Comparison of ENCODE assay signal across 8 mouse cellular contexts in the genomic region with DNA sequence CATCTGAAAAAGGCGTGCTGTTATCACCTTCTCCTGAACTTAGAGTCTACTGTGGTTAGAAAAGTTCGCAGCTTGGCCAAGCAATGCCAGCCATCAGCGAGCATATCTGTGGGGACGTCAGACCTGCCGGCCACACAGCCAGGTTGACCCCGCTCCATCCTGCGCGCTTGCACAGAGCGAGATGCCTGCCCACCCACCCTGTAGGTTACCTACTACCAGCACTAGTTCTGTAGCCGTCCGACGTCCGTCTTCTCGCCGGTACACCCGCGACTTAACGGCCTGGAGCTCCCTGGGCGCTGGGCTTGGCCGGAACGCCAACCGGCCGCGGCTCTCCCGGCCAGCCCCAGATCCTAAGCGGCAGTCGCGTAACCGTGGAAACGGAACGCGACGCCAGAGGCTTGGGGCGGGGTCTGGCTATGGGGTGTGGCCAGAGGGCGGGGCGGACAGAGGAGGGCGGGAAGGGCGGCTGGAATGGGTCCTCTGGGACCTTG. TPM values are rescaled to one million over a fixed set of nuclear protein-coding genes. Genes with fewer than 3 reads are reported as not detected.
DNase-seq lines count a peak whose midpoint lies in the region; ATAC-seq and TF ChIP-seq lines count a peak whose summit lies in the region.

A gene (minus strand): TSS at position 356 of the 491 bp plus-strand sequence.

- no peaks in the 10 kb centered on the region for H3K4me1 ChIP-seq in embryonic fibroblast, embryonic 13.5 days (ENCODE audit: control insufficient read depth, insufficient read depth, low read length)
- peaks cover 2% of the 10 kb centered on the region; the same call in 1 of the 2 replicates for H3K4me1 ChIP-seq in heart, embryonic 16.5 days (ENCODE audit: control insufficient read depth, insufficient read depth, low read length)
- H3K4me1 ChIP-seq in lung, adult 2 months (ENCODE audit: control insufficient read depth, insufficient read depth, low read length): peaks cover 3% of the 10 kb centered on the region; the same call in 1 of the 2 replicates

- peak within 1 kb of the TSS; percentile 42 for H3K4me3 ChIP-seq in embryonic fibroblast, embryonic 13.5 days (ENCODE audit: insufficient read depth, low read length)
- H3K4me3 ChIP-seq in heart, embryonic 16.5 days (ENCODE audit: low read length): peak within 1 kb of the TSS; percentile 65
- H3K4me3 ChIP-seq in lung, adult 2 months (replicated peaks; ENCODE audit: extremely low read depth, low read depth, low read length): peak within 1 kb of the TSS; percentile 63

- peak; percentile 92 for ATAC-seq in heart, embryonic 16.5 days (replicated peaks; ENCODE audit: extremely low read depth, insufficient read depth, low FRiP score)

- no peak for TF ChIP-seq POLR2A in embryonic fibroblast, embryonic 13.5 days (IDR thresholded peaks at IDR 0.05; ENCODE audit: low read depth, low read length)
- TF ChIP-seq POLR2A in lung, adult 2 months (IDR thresholded peaks at IDR 0.05; ENCODE audit: borderline replicate concordance, extremely low read depth, low read depth, low read length): no peak

- TF ChIP-seq CTCF in embryonic fibroblast, embryonic 13.5 days (IDR thresholded peaks at IDR 0.05; ENCODE audit: borderline replicate concordance, insufficient read depth, low read length): no peak
- no peak for TF ChIP-seq CTCF in lung, adult 2 months (IDR thresholded peaks at IDR 0.05; ENCODE audit: insufficient read depth, low read length)

- peak within 1 kb of the TSS; percentile 87 for H3K4me2 ChIP-seq in heart, embryonic 16.5 days (ENCODE audit: low read depth, low read length)

- DNase-seq in CD4-positive helper T cell, adult 2 months (ENCODE audit: low read depth, low spot score): peak; percentile 21
- peak; percentile 63 for DNase-seq in brain, adult 2 months (ENCODE audit: low read depth, low spot score)
- peak; percentile 86 for DNase-seq in kidney, postnatal 14 days
- peak; percentile 54 for DNase-seq in lung, adult 2 months
- peak; percentile 63 for DNase-seq in ovary, adult 18-20 months (ENCODE audit: low spot score)
- DNase-seq in thymus, postnatal 0 days (ENCODE audit: low spot score): peak; percentile 1

- under 1% methylated on average over 38 of the region's 38 CpGs for WGBS in heart, embryonic 16.5 days
- WGBS in lung, adult 2 months: under 1% methylated on average over 38 of the region's 38 CpGs

- no peak within 1 kb of the TSS for H3K27ac ChIP-seq in embryonic fibroblast, embryonic 13.5 days (ENCODE audit: insufficient read depth, low read length)
- H3K27ac ChIP-seq in heart, embryonic 16.5 days (ENCODE audit: low read length): no peak within 1 kb of the TSS

- H3K36me3 ChIP-seq in heart, embryonic 16.5 days (ENCODE audit: control insufficient read depth, insufficient read depth): no peaks in the 10 kb centered on the region

- no peaks in the 10 kb centered on the region for H3K9me3 ChIP-seq in heart, embryonic 16.5 days (replicated peaks; ENCODE audit: control insufficient read depth, low read length)

- peaks cover 2% of the 10 kb centered on the region; the same call in 1 of the 2 replicates for H3K27me3 ChIP-seq in heart, embryonic 16.5 days (ENCODE audit: control insufficient read depth, insufficient read depth, low read length)

- H3K9ac ChIP-seq in heart, embryonic 16.5 days (ENCODE audit: low read length): peak within 1 kb of the TSS; percentile 58

RNA-seq across cellular contexts. Expression of the gene that starts here (rescaled TPM):
- not detected in 2 replicates for polyA plus RNA-seq in embryonic fibroblast, embryonic 13.5 days (2011; ENCODE audit: insufficient read length, low read depth, missing spikeins)
- polyA plus RNA-seq in heart, embryonic 16.5 days (2015; fragmentation: Nextera tagmentation; extraction: Ambion mirVana): 1.3 and 1.5 TPM in 2 replicates
- polyA plus RNA-seq in lung, adult 2 months (2012; rRNA removed): 5.7 and 7.1 TPM in 2 replicates
- 0.33 and 0.56 TPM in 2 replicates for polyA plus RNA-seq in thymus, postnatal 0 days (2015; fragmentation: Nextera tagmentation; extraction: Ambion mirVana)

Comparison
In these comparisons a context has a peak if more than half of its experiments do, and no peak if none do; other contexts are left out.
1. Peak in DNase-seq in thymus, postnatal 0 days; RNA of the gene not detected or under 1 TPM.
2. DNase-seq: peak in every context shown above with its lines; median percentile 86 in kidney, postnatal 14 days; 63 in brain, adult 2 months; 63 in ovary, adult 18-20 months; 54 in lung, adult 2 months; 21 in CD4-positive helper T cell, adult 2 months; 1 in thymus, postnatal 0 days.